Mouse (Mus musculus): ENCODE results near the gene Atp6v0d1. TPM values are rescaled to one million over a fixed set of nuclear protein-coding genes. Genes with fewer than 3 reads are reported as not detected.
"Not testable (repeated sequence)": the region's sequence is repeated elsewhere in the genome, so short reads cannot be mapped to it uniquely, and the experiment has no call there.

The Atp6v0d1 gene
- polyA plus RNA-seq, 2 experiments from 2014 or later = 40.7 to 42.8 TPM

DNA sequence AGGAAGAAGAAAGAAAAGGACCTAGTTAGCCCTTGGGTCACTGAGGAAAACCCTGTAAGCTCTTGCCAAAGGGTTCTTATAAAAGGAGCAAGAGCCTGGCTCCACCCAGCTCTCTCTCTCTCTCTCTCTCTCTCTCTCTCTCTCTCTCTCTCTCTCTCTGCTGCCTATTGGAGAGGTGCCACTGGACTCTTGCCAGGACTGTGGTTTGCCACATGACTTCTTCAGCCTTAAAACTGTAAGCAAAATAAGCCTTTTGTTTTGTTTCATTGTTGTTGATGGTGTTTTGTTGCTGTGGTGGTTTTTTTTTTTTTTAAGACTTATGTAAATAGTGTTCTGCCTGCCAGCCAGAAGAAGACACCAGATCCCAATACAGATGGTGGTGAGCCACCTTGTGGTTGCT, 7.6 kb upstream of the Atp6v0d1 start:
- ATAC-seq = no peak

DNA sequence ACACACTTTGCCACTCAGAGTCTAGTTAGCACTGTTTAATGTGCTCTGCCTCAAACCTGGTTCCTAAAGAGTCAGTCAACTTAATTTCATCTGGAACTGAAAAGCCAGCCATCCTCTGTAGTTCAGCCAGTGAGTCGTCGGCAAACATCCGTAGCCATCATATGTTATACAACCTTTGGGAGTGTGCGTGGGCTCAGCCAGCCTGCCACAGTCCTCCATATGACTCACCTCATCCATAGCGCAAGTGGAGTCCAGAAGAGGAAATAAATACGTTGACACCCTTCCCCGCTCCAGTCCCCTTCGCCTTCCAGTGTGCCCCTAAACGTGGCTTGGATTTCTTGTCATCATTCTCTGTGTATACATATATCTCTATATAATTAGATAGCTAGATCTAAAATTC, 6.0 kb upstream of the Atp6v0d1 start:
- no peak for ATAC-seq

DNA sequence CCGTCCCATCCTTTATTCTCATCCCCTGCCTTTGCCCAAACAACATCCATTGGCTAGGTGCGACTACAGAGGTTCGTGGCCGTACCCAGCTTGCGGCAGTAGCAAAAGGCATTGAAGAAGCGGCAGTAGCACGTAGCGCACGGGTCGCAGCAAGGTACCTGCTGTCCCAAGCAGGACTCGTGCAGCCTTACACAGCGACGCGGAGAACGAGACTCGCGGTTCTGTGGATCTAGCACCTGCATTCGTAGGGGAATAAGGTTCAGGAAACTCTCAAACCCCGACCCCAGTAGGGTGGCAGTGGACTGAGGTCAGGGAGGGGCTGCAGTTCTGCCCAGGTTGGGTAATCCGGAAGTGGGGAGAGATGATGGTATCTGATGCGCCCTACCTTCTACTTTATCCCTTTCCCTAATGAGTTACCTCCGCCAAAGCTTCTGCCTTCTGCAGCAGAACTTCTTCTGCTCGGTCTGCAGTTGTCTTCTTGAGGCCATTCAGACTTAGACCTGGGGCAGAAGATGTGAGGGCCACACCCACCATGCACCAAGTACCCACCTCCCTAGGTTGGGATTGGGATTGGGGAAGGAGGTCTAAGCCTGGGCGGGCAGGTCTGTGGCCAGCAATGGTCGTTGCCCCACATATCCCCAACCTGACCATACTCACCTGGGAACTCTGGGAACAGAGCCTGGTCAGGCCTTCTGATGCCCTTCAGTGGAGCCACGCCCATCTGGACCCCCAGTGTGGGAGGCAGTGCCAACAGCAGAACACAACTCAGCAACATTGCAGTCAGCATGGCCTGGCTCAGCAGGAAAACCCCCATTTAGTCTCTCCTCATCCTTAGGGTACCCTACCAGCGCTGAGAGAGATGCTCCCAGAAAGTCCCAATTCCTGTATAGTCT, 1.1 kb upstream of the Atp6v0d1 start:
- ATAC-seq = peak; percentile 15

DNA sequence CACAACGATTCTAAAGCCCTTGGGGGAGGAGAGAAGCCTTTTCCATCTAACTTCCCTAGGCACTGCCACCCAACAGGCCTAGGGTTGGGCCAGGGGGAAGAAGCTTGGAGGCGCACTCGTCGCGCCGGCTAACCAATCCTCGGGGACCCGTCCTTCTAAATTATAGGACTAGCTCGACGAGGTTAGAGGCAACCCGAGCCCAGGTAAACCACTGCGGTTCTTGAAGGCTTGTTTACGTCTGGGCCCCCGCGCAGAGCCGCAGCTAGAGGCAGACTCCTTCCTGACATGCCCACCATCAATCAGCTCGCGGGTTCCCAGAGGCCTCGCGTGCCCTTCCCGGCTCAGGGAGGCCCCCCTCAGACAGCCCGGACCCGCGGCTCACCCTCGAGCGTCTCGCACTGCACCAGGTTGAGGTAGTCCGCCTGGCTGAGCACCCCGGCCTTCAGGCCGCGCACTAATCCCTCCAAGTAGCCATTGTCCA, 406 bp downstream of the Atp6v0d1 start:
- peak; percentile 1 for ATAC-seq

DNA sequence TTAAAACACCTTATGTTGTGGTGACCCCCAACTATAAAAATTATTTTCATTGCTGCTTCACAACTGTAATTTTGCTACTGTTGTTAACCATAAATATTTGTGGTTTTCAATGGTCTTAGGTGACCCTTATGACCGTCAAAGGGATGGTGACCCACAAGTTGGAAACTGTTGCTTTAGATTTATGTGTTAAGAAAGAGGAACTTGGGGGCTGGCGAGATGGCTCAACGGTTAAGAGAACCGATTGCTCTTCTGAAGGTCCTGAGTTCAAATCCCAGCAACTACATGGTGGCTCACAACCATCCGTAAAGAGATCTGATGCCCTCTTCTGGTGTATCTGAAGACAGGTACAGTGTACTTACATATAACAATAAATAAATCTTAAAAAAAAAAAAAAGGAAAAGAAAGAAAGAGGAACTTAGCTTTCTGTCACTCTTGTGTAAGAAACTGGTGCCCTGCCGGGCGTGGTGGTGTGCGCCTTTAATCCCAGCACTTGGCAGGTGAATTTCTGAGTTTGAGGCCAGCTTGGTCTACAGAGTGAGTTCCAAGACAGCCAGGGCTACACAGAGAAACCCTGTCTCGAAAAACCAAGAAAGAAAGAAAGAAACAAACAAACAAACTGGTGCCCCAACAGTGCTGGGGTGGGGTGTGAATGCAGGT, 1.1 kb downstream of the Atp6v0d1 start:
- not testable (repeated sequence) for ATAC-seq

DNA sequence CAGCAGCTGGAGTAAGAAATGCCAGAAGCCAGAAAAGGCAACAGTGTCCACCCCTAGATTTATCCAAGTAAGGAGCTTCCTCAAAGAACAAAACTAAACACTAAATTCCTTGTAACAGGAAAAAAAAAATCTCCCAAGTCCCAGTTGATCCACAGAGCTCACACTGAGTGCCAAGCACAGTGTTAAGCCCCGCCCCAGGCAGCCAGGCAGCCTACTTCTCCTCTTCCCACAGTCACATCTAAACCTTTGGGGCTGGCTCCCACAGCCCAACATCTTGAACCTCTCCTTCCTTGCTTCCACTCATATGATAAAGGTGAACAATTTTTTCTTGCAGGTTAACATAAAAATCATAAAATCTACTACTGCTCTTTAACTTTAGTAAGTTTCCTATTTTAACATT, 2.0 kb downstream of the Atp6v0d1 start:
- ATAC-seq = no peak

DNA sequence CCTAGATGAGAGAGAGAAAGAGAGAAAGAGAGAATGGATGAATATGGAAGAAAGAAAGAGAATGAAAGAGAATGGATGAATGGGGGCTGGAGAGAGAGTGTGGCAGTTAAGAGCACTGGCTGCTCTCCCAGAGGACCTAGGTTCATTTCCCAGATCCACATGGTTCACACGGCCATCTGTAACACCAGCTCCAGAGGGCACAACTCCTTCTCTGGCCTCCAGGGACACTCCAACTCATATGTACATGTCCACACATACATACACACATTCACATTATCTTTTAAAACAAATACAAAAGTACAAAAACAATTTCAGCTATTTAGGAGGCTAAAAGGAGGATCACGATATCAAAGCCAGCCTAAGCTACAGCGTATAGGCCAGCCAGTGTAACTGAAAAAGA, 3.0 kb downstream of the Atp6v0d1 start:
- no peak for ATAC-seq

DNA sequence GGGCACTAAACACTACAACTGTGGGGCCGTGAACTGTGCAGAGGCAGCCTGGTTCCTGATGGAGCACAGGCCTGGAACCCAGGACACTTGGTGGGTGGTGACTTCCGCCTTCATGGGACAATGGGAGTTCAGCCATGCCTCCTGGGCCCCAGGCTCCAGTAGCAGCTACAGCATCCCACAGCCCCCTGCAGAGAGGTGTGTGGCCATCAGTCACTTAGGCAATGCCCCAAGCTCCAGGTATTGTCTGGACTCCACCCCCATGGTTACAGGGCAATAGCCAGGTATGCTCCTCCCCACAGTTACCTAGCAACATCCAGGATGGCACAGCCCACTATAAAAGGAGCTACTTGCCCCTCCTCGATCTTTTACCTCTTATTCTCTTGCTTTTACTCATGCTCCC, 10.6 kb downstream of the Atp6v0d1 start:
- ATAC-seq = no peak

DNA sequence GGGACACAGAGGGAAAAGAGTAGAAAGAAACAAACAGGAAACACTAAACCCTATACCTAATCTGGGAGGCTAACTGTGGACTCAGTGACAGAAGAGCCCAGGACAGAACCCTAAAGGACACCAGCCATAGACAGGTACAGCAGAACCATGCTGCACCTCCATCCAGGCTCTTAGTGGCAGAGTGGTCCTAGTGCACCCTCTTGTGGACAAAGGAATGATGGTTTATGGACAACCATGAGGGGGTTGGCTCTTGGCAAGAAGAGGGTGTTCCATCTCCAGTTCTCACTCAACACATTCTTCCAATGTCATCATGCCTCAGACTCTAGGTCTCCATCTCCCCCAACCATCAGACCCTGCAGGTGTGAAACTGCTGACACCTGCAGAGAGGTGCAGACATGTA, 11.8 kb downstream of the Atp6v0d1 start:
- no peak for ATAC-seq

DNA sequence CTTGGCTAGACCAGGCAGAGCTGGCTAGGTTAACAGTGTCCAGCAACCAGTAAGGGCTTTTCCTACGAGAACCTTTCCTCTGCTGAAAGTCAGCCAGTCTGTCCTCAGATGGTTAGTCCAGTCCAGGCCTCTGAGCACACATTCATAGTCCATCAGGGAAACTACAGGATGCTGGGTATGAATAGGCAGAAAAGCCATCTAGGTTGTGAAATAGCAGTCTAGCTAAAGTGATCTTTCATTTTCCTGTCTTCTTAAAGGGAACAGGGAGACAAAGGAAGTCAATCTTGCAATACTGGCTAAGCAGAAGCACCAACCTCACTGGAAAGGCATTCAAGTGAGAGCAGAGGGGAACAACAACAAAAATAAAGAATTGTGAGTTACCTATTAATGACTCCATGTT, 13.0 kb downstream of the Atp6v0d1 start:
- no peak for ATAC-seq

DNA sequence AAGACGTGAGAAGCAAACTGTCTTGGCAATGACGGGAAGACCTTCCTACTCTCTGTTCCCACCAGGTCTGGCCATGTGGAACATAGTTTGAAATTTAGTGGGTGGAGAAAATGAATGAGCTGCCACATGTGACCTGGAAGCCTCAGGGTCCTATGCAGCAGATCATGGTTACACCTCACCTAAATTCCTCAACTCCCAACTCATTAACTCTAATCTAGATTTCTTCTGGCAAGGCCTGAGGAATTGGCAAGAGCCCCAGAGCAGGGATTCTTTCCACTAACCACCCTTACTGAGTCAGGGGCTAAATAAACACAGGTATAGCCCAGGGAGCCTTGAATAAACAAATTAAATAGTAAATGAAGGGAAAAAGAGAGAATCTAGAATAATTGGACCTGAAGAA, 13.8 kb downstream of the Atp6v0d1 start:
- no peak for ATAC-seq

DNA sequence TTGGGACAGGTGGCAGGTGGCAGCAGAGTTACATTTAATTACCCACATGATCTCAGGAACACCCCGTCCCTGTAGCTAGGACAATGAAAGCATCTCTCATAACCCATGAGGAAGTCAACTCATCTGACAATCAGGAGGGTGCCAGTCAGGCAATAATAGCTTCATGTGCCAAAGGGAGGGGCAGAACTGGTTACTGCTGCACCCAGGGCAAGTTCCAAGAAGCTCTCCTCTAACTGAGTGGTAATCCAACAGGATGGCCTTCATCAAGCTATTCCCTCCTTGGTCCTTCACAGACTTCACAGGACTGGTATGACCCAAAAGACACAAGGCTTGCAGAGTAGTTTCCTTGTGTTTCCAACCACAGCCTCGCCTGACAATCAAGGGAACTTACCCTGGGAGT, 15.8 kb downstream of the Atp6v0d1 start:
- ATAC-seq = no peak

DNA sequence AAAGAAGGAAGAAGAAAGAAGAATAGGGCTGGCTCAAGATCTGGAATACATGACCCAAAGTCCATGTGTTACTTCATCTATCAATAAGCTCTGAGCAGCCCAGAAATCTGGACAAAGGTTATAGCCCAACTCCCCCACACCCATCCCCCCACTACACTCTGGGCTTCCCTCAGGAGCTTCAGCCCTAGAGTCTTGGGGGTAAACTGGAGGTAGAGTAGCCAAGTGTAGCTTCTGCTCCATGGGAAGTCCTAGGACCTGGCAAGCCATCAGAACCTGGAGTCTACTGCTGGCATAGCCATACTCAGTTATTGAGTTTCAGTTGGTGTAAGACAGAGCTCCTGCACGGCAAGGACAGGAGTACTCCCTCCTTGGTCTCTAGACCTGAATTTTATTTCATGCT, 16.3 kb downstream of the Atp6v0d1 start:
- ATAC-seq = no peak

DNA sequence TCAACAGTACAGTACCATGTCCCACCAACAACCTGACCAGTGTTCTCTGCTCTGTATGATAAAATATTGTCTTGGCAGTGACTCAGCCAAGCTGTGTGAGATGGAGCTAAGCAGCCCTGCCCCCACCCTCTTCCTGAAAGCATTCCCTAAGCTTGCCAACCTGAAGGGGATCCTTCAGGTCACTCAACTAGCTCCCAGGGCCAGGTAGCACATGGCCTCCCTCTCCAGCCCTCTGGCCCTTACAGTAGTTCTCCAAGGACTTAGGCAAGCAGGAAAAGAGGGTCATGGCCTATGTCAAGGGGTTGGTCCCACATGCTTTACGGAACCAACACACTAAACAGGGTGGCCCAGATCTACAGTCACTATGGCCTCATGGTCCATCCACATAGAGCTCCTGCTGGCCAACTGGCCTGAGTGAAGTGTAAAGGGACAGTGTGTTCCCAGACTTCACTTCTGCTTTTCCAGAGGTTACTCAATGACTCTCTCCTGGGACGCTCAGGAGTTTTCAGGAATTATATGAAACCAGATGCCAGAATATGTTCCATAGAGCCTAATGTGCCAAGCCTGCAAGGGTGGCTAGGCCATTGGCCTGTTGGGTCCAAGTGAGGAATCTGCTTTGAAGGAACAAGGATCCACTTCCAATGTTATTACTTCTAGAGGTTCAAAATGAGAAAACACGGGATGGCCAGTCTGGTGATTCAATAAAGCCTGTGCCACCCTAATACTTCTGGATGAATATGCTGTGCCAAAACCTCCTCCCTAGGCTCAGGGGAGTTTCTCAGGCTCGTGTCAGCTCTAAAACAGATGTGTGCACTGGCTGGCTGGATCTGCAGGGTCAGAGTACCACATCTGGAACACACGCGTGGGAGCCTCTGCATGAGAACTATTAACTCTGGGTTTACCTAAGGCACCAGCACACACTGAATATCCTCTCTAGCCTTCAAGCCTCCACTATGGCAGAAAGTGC, 19.2 kb downstream of the Atp6v0d1 start:
- ATAC-seq = no peak

DNA sequence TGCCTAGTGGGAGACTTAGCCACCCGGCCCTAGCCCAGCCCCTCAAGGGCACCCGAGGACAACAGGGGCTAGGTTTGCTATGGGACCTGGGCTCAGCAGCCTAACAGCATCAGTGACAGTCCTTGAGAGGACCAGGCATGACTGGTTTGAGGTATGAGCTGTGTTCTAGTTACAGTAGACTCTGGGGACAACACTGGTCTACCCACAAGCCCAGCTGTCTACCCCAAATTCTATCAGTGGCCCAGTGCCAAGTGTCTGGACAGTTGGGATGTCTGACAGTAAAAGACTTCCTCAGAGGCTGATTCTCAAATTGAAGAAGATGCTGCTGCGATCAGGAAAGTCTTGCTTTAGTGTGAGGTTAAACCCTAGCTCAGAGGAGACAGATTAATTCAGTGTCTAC, 20.6 kb downstream of the Atp6v0d1 start:
- no peak for ATAC-seq

DNA sequence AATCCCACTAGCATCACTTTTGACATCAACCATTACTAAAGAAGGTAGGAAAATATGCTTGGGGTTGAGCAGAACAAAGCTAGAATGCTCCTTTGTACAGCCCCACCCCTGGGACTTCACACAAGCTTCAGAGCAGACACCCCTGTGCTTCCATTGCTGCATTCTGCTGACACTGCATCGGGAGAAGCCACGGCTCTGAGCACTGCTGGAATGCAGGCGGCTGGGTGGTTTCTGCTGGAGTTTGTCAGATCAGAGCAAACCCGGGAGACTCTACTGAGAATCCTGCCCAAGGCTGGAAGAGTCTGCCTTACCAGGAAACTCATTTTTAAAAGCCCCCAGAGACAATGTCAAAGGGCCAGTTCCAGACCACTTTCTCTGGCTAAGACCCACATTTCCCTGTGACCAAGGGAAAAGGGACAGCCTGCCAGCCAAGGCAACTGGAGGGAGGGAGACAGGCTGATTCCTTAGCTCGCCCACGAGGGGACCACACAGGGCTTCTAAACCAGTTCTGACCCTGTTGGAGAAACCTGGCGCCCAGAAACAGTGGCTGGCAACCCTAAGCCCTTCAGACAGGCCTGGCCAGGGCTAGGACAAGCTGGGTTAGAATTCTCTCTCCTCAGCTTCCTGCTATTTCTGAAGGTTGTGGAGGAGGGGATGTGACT, 21.2 kb downstream of the Atp6v0d1 start:
- no peak for ATAC-seq

DNA sequence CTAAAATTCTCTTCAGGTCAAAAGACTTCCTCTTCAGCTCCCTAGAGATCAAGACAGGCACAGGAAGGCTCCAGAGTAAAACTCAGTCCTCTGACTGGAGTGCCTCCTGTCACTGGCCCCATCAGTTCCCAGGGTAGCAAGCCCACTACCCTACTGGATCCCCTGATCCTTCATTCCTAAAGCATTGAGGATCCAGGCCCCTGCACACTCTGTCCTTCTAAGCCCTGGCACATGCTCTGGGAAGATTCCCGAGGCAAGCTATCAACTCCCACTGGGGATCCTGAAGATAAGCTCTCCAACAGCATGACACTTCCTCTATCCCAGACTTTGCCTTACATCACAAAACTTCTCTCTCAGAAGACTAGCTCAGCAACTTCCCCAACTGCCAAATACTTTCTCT, 22.1 kb downstream of the Atp6v0d1 start:
- ATAC-seq = no peak

DNA sequence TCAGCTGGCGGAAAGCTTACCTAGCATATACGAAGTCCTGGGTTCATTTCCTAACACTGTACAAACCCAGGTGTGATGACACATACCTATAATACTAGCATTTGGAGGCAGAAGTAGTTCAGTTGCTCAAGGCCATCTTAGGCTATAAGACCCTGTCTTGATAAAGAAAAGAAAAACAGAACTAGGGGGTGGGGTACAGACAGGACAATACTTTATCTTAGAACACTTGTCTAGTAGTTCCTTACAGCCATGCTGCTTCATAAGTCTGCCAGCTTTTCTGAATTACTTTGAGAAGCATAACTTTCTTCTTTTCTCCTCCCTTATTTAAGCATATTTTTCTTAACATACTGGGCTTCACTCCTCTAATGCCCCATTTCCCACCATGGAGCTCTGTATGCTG, 23.0 kb downstream of the Atp6v0d1 start:
- no peak for ATAC-seq

DNA sequence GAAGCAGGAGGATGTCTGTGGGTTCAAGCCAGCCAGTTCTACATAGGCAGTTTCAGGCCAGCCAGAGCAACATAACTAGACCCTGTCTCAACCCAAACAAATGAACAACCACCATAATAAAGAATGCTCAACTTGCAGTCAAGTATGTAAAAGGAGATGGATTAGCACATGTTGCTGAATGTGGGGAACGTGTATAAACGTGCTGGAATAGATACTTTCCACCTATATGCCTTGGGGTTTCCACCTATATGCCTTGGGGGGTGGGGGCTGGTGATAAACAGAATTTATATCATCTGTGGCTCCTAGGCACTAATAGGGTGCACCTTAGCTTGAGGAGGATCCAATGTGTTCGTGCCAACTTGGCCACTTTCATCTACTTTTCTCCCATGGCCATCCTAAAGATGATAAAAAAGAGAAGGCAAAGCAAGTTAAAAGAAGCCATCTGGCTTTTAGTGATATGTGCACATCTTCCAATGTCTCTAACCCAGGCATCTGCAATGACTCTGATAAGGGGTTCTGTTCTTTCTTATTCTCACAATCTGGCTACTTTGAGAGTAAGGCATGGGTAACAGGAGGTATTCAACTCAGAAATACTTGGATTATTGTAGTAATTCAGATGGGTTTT, 23.7 kb downstream of the Atp6v0d1 start:
- ATAC-seq = no peak

DNA sequence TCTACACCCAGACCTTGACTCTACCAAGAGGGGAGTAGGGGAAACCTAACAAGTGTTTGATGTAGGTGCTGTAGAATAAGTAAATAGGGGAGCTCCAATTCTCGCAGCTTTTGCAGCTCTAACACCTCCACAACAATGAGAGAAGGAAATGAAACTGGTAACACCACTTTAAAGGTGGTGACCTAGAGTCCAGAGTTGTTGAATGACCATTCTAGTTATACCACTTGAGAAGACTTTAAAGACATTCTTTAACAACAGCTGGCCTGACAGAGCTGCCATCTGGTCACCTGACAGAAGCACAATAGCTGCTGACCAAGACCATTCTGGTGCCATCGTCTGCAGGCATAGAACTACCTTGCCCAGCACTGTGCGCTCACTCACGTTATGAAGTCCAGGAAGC, 26.9 kb downstream of the Atp6v0d1 start:
- no peak for ATAC-seq

DNA sequence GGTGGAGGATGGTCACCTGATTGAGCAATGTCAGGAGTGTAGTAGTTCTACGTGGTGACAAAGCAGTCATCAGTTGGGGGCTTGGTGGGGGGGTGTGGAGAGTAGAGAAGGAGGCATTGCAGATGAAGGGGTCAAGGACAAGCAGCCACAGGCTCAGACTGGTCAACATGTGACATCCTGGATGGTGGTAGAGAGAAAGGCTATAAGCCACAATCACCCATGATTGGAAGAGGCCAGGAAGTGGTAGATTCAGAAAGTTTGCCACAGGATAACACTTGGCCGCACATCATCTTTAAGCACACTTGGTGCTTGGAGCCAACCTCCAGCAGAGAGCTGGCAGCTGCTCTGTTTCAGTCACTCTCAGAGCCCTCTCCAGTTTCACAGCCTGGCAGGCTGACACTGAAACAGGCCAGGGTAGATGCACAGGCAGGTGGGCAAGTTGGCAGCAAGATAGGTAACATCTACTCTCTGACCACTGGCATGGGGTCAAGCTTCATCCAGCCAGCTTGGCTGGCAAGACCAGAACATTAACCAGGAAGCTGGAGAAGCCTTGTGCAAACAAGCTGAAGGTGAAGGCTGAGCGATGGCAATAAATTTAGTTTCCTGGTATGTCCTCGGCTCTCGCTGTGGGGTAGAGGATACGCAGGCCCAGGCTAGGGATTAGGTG, 28.7 kb downstream of the Atp6v0d1 start:
- no peak for ATAC-seq
